Comparison of ENCODE assay signal across 8 mouse cellular contexts in genomic region chr17:22165722-22166294, GRCm38 (mm10). TPM values are rescaled to one million over a fixed set of nuclear protein-coding genes. Genes with fewer than 3 reads are reported as not detected.
DNase-seq lines count a peak whose midpoint lies in the region; ATAC-seq and TF ChIP-seq lines count a peak whose summit lies in the region.
"Not testable (repeated sequence)": the region's sequence is repeated elsewhere in the genome, so short reads cannot be mapped to it uniquely, and the experiment has no call there.

TSS of gene Zfp947 (minus strand) at chr17:22166190.

- not testable (repeated sequence) for H3K9me3 ChIP-seq in heart, embryonic 11.5 days (replicated peaks; ENCODE audit: control insufficient read depth, low read length); limb, embryonic 14.5 days (ENCODE audit: control insufficient read depth, low read length); midbrain, embryonic 14.5 days (ENCODE audit: control insufficient read depth, low read length)

- H3ac ChIP-seq in C2C12 (ENCODE audit: control insufficient read depth, insufficient read length, low read depth) = peak within 1 kb of the TSS; percentile 49

- H3K79me2 ChIP-seq in C2C12 (ENCODE audit: control insufficient read depth, insufficient read depth) = not testable (repeated sequence)

- ATAC-seq in heart, embryonic 11.5 days (replicated peaks; ENCODE audit: insufficient number of reproducible peaks, low FRiP score, low TSS enrichment) = peak; percentile 83
- ATAC-seq in limb, embryonic 14.5 days (ENCODE audit: low FRiP score, low read depth) = peak; percentile 88
- peak; percentile 77 for ATAC-seq in midbrain, embryonic 14.5 days (ENCODE audit: low FRiP score, low TSS enrichment)

- peak; percentile 81 for DNase-seq in kidney, adult 9 months
- peak; percentile 51 for DNase-seq in limb, embryonic 14.5 days (ENCODE audit: low spot score)
- peak; percentile 52 for DNase-seq in midbrain, embryonic 14.5 days
- DNase-seq in spleen, adult 2 months (ENCODE audit: low read depth in 1 of 2, low spot score in 2 of 2) = peak in 1 of 2 experiments; percentile 11

- H3K4me3 ChIP-seq in C2C12 (ENCODE audit: insufficient read depth, poor library complexity, severe bottlenecking) = peak within 1 kb of the TSS; percentile 36
- H3K4me3 ChIP-seq in bone marrow macrophage, adult 2 months (ENCODE audit: insufficient read depth, low read length) = peak within 1 kb of the TSS; percentile 59
- H3K4me3 ChIP-seq in embryonic fibroblast, embryonic 13.5 days (ENCODE audit: insufficient read depth, low read length) = peak within 1 kb of the TSS; percentile 61
- H3K4me3 ChIP-seq in heart, embryonic 11.5 days (ENCODE audit: low read depth, low read length) = peak within 1 kb of the TSS; percentile 55
- peak within 1 kb of the TSS; percentile 44 for H3K4me3 ChIP-seq in limb, embryonic 14.5 days (replicated peaks; ENCODE audit: low read length)
- H3K4me3 ChIP-seq in midbrain, embryonic 14.5 days (replicated peaks; ENCODE audit: low read depth, low read length) = peak within 1 kb of the TSS; percentile 50
- H3K4me3 ChIP-seq in spleen, adult 2 months (ENCODE audit: extremely low read depth, insufficient read depth, insufficient read length) = peak within 1 kb of the TSS; percentile 51

- peak within 1 kb of the TSS; percentile 71; the same call in 1 of the 2 replicates for H3K9ac ChIP-seq in heart, embryonic 11.5 days (ENCODE audit: low read depth, low read length)
- H3K9ac ChIP-seq in limb, embryonic 14.5 days (ENCODE audit: low read depth, low read length, severe bottlenecking) = peak within 1 kb of the TSS; percentile 62
- peak within 1 kb of the TSS; percentile 56 for H3K9ac ChIP-seq in midbrain, embryonic 14.5 days (replicated peaks; ENCODE audit: low read length)

- H3K4me2 ChIP-seq in heart, embryonic 11.5 days = peak within 1 kb of the TSS; percentile 58
- peak within 1 kb of the TSS; percentile 48 for H3K4me2 ChIP-seq in limb, embryonic 14.5 days (replicated peaks; ENCODE audit: low read depth, low read length, severe bottlenecking)
- H3K4me2 ChIP-seq in midbrain, embryonic 14.5 days (ENCODE audit: low read length) = peak within 1 kb of the TSS; percentile 59

- H3K36me3 ChIP-seq in C2C12 (ENCODE audit: control insufficient read depth, insufficient read depth); heart, embryonic 11.5 days (ENCODE audit: control insufficient read depth, insufficient read depth, low read length); limb, embryonic 14.5 days (ENCODE audit: control insufficient read depth, insufficient read depth, low read length); midbrain, embryonic 14.5 days (ENCODE audit: control insufficient read depth, insufficient read depth, low read length); spleen, adult 2 months (ENCODE audit: control insufficient read depth, insufficient read depth, low read length): not testable (repeated sequence)

- TF ChIP-seq CTCF in C2C12 (IDR thresholded peaks at IDR 0.05; ENCODE audit: control insufficient read depth, insufficient read depth, insufficient read length); bone marrow macrophage, adult 2 months (IDR thresholded peaks at IDR 0.05; ENCODE audit: low read depth, low read length); embryonic fibroblast, embryonic 13.5 days (IDR thresholded peaks at IDR 0.05; ENCODE audit: borderline replicate concordance, insufficient read depth, low read length); spleen, adult 2 months (IDR thresholded peaks at IDR 0.05; ENCODE audit: extremely low read depth, insufficient read depth, insufficient read length, insufficient replicate concordance): not testable (repeated sequence)

- H3K27me3 ChIP-seq in C2C12 (ENCODE audit: control insufficient read depth, insufficient read depth, insufficient read length); heart, embryonic 11.5 days (ENCODE audit: control insufficient read depth, insufficient read depth, low read length); limb, embryonic 14.5 days (ENCODE audit: control insufficient read depth, insufficient read depth, low read length); midbrain, embryonic 14.5 days (ENCODE audit: control insufficient read depth, insufficient read depth, low read length); spleen, adult 2 months (ENCODE audit: control insufficient read depth, insufficient read depth, low read length): not testable (repeated sequence)

- not testable (repeated sequence) for TF ChIP-seq POLR2A in bone marrow macrophage, adult 2 months (IDR thresholded peaks at IDR 0.05; ENCODE audit: borderline replicate concordance, low read depth, low read length); embryonic fibroblast, embryonic 13.5 days (IDR thresholded peaks at IDR 0.05; ENCODE audit: low read depth, low read length); limb, embryonic 14.5 days (IDR thresholded peaks at IDR 0.05; ENCODE audit: borderline replicate concordance, extremely low read depth, insufficient read depth, insufficient read length); spleen, adult 2 months (IDR thresholded peaks at IDR 0.05; ENCODE audit: low read depth, low read length)

- WGBS in heart, embryonic 11.5 days (ENCODE audit: insufficient replicate concordance) = under 1% methylated on average over 16 of the region's 16 CpGs
- WGBS in limb, embryonic 14.5 days = 0% methylated on average over 16 of the region's 16 CpGs
- 1% methylated on average over 16 of the region's 16 CpGs for WGBS in midbrain, embryonic 14.5 days
- under 1% methylated on average over 16 of the region's 16 CpGs for WGBS in spleen, adult 2 months

- H3K4me1 ChIP-seq in bone marrow macrophage, adult 2 months (ENCODE audit: control insufficient read depth, insufficient read depth, low read length); embryonic fibroblast, embryonic 13.5 days (ENCODE audit: control insufficient read depth, insufficient read depth, low read length); heart, embryonic 11.5 days (ENCODE audit: control insufficient read depth, insufficient read depth, low read length); limb, embryonic 14.5 days (ENCODE audit: control insufficient read depth, insufficient read depth, low read length); midbrain, embryonic 14.5 days (ENCODE audit: control insufficient read depth, insufficient read depth, low read length); spleen, adult 2 months (ENCODE audit: control insufficient read depth, insufficient read depth, insufficient read length): not testable (repeated sequence)

- peak within 1 kb of the TSS; percentile 46 for H3K27ac ChIP-seq in bone marrow macrophage, adult 2 months (ENCODE audit: insufficient read depth, low read depth, low read length)
- peak within 1 kb of the TSS; percentile 36; the same call in 1 of the 2 replicates for H3K27ac ChIP-seq in embryonic fibroblast, embryonic 13.5 days (ENCODE audit: insufficient read depth, low read length)
- H3K27ac ChIP-seq in heart, embryonic 11.5 days (ENCODE audit: low read depth, low read length) = peak within 1 kb of the TSS; percentile 70
- not testable (repeated sequence) for H3K27ac ChIP-seq in limb, embryonic 14.5 days (replicated peaks; ENCODE audit: low read depth, low read length)
- peak within 1 kb of the TSS; percentile 49; the same call in 1 of the 2 replicates for H3K27ac ChIP-seq in midbrain, embryonic 14.5 days (replicated peaks; ENCODE audit: low read depth, low read length)
- H3K27ac ChIP-seq in spleen, adult 2 months (ENCODE audit: insufficient read depth, low read length) = peak within 1 kb of the TSS; percentile 26; the same call in 1 of the 2 replicates

- not testable (repeated sequence) for H3K79me3 ChIP-seq in C2C12 (ENCODE audit: low read depth)

TF ChIP-seq in C2C12, 6 proteins besides CTCF, POLR2A, EP300 and RAD21:
- peak; percentile 88 for TF ChIP-seq USF1 (IDR thresholded peaks at IDR 0.05; ENCODE audit: low read depth)

RNA-seq across cellular contexts. Expression of gene Zfp947, which starts in this region (rescaled TPM):
- 0.64 TPM for polyA plus RNA-seq in C2C12 (2012; fragmentation: generic; extraction: Trizol)
- polyA plus RNA-seq in bone marrow macrophage, adult 2 months (2012; ENCODE audit: insufficient read depth, insufficient read length, missing spikeins) = 1.9 and 2.7 TPM in 2 replicates
- 3.3 and 3.8 TPM in 2 replicates for polyA plus RNA-seq in embryonic fibroblast, embryonic 13.5 days (2011; ENCODE audit: insufficient read length, low read depth, missing spikeins)
- polyA plus RNA-seq in heart, embryonic 11.5 days (2014; fragmentation: Nextera tagmentation; extraction: Ambion mirVana) = 2.3 and 3.7 TPM in 2 replicates
- polyA plus RNA-seq in limb, embryonic 14.5 days (2012; rRNA removed) = 0.78 and 1.2 TPM in 2 replicates
- polyA plus RNA-seq in limb, embryonic 14.5 days (2014; fragmentation: Nextera tagmentation; extraction: Ambion mirVana) = 2.3 TPM in 2 replicates
- polyA plus RNA-seq in midbrain, embryonic 14.5 days (2014; fragmentation: Nextera tagmentation; extraction: Ambion mirVana) = 2.5 and 2.9 TPM in 2 replicates
- 0.04 TPM in 1 of 2 replicates, not detected in the other for polyA plus RNA-seq in spleen, adult 2 months (2012; rRNA removed)
